Mouse (Mus musculus): ENCODE measurements around the gene Itga3. TPM values are rescaled to one million over a fixed set of nuclear protein-coding genes. Genes with fewer than 3 reads are reported as not detected.

Itga3 gene
- total and polyA plus RNA-seq, 3 experiments = not detected

DNA sequence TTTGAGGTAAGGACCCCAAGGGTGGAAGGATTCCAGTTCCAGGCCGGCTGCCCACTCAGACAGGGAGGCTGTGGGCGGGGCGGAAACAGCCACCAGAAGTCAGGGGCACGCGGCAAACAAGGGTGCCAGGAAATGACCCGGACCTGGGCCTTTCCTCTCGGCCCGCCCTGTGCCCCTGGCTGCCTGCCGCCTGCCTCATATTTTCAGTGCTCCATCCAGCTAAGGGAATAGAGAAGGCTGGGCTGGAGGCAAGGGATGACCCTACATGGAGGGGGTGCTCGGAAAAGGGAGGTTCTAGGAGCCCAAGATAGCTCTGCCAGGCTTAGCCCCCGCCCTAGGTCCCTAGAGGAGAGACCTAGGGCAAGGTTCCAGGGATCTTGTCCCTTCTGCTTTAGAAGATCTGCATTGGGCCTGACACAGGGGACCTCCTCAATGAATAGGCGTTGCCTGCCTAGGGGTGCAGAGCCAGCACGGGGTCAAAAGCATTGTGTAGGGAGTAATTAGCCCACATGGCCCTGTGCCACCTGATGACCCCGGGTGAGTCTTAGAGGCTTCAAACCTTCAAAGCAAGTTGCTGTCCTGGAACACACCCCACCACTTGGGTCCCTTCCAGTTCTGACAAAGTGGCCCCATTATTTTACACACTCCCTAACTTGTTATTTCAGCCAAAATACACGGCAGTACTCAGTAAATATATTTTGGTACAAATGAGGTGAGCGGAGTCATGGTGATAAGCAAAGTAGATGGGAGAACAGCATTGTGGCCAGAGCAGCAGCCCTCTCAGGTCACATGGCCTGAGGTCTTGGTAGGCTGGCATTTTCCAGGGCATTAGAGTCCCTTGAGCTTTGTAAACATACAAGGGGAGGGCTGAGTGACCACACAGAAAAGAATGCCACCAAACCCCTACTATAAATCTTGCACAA, 12.5 kb upstream of the Itga3 start:
- no peak for DNase-seq (ENCODE audit: low read depth, low spot score)
- no peaks in the 10 kb centered on the region for H3K36me3 ChIP-seq (ENCODE audit: control insufficient read depth in 1 of 2, insufficient read depth in 2 of 2, low read length in 2 of 2)
- H3K79me2 ChIP-seq (ENCODE audit: control insufficient read depth, insufficient read depth, low read length, poor library complexity) = no peaks in the 10 kb centered on the region
- H3K4me1 ChIP-seq (ENCODE audit: control insufficient read depth in 1 of 2, insufficient read depth in 2 of 2, low read length in 2 of 2) = no peaks in the 10 kb centered on the region
- H3K4me3 ChIP-seq (ENCODE audit: control insufficient read depth in 1 of 2, insufficient read depth in 1 of 2, low read depth in 2 of 2, low read length in 2 of 2) = no peak overlapping the region
- no peak overlapping the region for H3K27ac ChIP-seq (ENCODE audit: control insufficient read depth, low read depth, low read length)
- H3K27me3 ChIP-seq (ENCODE audit: control insufficient read depth in 1 of 2, insufficient read depth in 2 of 2, low read length in 2 of 2) = peaks cover 5 to 9% of the 10 kb centered on the region in 2 experiments
- H3K9me3 ChIP-seq (replicated peaks; ENCODE audit: insufficient read depth, low read length) = no peaks in the 10 kb centered on the region
- no peak for TF ChIP-seq USF1 (IDR thresholded peaks at IDR 0.05; ENCODE audit: low read depth, low read length)
- no peak for TF ChIP-seq BHLHE40 (IDR thresholded peaks at IDR 0.05; ENCODE audit: borderline replicate concordance, low read depth, low read length)
- no peak for TF ChIP-seq GABPA (IDR thresholded peaks at IDR 0.05; ENCODE audit: low read depth, low read length)
- no peak for TF ChIP-seq KAT2A (conservative IDR thresholded peaks at IDR 0.05; ENCODE audit: low read depth, low read length)
- TF ChIP-seq ELF1 (IDR thresholded peaks at IDR 0.05; ENCODE audit: low read depth, low read length) = no peak
- H3K9ac ChIP-seq (ENCODE audit: control insufficient read depth, low read depth, low read length, poor library complexity, severe bottlenecking) = no peak overlapping the region

GRCm38 (mm10) chr11:95088286-95088685, 11.7 kb upstream of the Itga3 start:
- H3K27me3 ChIP-seq (ENCODE audit: control insufficient read depth in 1 of 2, insufficient read depth in 2 of 2, low read length in 2 of 2) = peaks cover 3 to 10% of the 10 kb centered on the region in 2 experiments
- H3K9me3 ChIP-seq (replicated peaks; ENCODE audit: insufficient read depth, low read length) = no peaks in the 10 kb centered on the region
- H3K27ac ChIP-seq (ENCODE audit: control insufficient read depth, low read depth, low read length) = no peak overlapping the region
- H3K79me2 ChIP-seq (ENCODE audit: control insufficient read depth, insufficient read depth, low read length, poor library complexity) = no peaks in the 10 kb centered on the region
- no peaks in the 10 kb centered on the region for H3K36me3 ChIP-seq (ENCODE audit: control insufficient read depth in 1 of 2, insufficient read depth in 2 of 2, low read length in 2 of 2)
- TF ChIP-seq RAD21 (IDR thresholded peaks at IDR 0.05; ENCODE audit: low read depth, low read length) = no peak
- TF ChIP-seq ZKSCAN1 (IDR thresholded peaks at IDR 0.05; ENCODE audit: low read depth, low read length) = no peak
- no peak for TF ChIP-seq POLR2AphosphoS2 (IDR thresholded peaks at IDR 0.05; ENCODE audit: low read length)
- TF ChIP-seq GATA1 (IDR thresholded peaks at IDR 0.05; ENCODE audit: low read depth, low read length) = no peak
- TF ChIP-seq MAZ (IDR thresholded peaks at IDR 0.05; ENCODE audit: low read depth, low read length) = no peak
- TF ChIP-seq BHLHE40 (IDR thresholded peaks at IDR 0.05; ENCODE audit: borderline replicate concordance, low read depth, low read length) = no peak
- no peak for TF ChIP-seq POLR2AphosphoS5 (IDR thresholded peaks at IDR 0.05; ENCODE audit: borderline replicate concordance, low read depth, low read length)
- TF ChIP-seq TAL1 (IDR thresholded peaks at IDR 0.05; ENCODE audit: low read length) = no peak
- TF ChIP-seq POLR2A (IDR thresholded peaks at IDR 0.05; ENCODE audit: control insufficient read depth in 1 of 2, insufficient read depth in 1 of 2, low read depth in 1 of 2, low read length in 2 of 2, poor library complexity in 1 of 2) = no peak
- no peak for TF ChIP-seq SIN3A (IDR thresholded peaks at IDR 0.05; ENCODE audit: low read length)
- no peak for TF ChIP-seq ZMIZ1 (IDR thresholded peaks at IDR 0.05; ENCODE audit: low read depth, low read length)
- no peak for TF ChIP-seq MAFK (IDR thresholded peaks at IDR 0.05; ENCODE audit: borderline replicate concordance, low read depth, low read length)
- TF ChIP-seq KAT2A (conservative IDR thresholded peaks at IDR 0.05; ENCODE audit: low read depth, low read length) = no peak
- DNase-seq (ENCODE audit: low read depth, low spot score) = no peak
- no peak overlapping the region for H3K9ac ChIP-seq (ENCODE audit: control insufficient read depth, low read depth, low read length, poor library complexity, severe bottlenecking)
- H3K4me1 ChIP-seq (ENCODE audit: control insufficient read depth in 1 of 2, insufficient read depth in 2 of 2, low read length in 2 of 2) = no peaks in the 10 kb centered on the region
- no peak overlapping the region for H3K4me3 ChIP-seq (ENCODE audit: control insufficient read depth in 1 of 2, insufficient read depth in 1 of 2, low read depth in 2 of 2, low read length in 2 of 2)

Measured in MEL (cell line).